Mouse (Mus musculus): Measurements from ENCODE around the gene Cc2d2b. TPM values are rescaled to one million over a fixed set of nuclear protein-coding genes. Genes with fewer than 3 reads are reported as not detected.

The Cc2d2b gene
- polyA plus RNA-seq, 1 experiment = not detected

DNA sequence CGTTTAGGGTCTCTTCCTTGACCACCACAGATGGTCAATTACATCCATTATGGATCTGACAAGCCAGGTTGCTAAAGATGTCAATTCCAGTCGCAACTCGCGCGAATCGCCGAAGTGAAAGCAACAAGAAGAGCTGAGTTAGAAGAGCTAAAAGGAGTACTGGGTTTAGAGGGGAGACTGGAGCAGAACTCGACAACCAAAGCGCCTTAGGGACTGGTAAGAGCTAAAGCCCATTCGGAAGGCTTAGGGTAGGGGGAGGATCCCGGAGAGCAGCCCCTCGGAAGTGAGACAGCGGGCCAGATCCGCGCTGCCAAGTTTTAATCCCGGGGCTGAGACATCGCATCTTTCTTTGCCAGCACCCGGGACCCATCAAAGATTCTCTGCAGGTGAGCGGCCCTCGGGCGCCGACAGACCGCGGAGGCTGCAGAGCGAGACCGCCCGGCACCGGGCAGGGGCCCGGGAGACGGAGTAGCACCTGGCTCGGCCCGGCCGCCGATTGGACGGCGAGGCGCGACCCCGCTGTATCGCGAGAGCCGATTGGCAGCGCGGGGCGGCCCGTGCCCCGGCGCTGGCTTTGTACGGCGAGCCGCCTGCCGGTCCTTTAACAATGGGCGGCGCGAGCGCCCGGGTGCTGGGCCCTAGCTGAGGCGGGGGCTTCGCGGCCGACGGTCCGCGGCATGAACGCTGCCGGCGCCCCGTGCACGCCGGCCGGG, 82.3 kb downstream of the Cc2d2b start, which contains the start of gene Ccnj:
Gene Ccnj (plus strand): TSS at position 577 of the 713 bp plus-strand sequence.
- peak within 1 kb of the TSS; percentile 77 for H3K4me3 ChIP-seq (ENCODE audit: insufficient read depth, low read length)
- no peak for TF ChIP-seq POLR2A (IDR thresholded peaks at IDR 0.05; ENCODE audit: borderline replicate concordance, low read depth, low read length)
- no peak for TF ChIP-seq CTCF (IDR thresholded peaks at IDR 0.05; ENCODE audit: low read depth, low read length)
- H3K27ac ChIP-seq (ENCODE audit: insufficient read depth, low read depth, low read length) = peak within 1 kb of the TSS; percentile 28
- peaks cover 4% of the 10 kb centered on the region; the same call in 1 of the 2 replicates for H3K4me1 ChIP-seq (ENCODE audit: control insufficient read depth, insufficient read depth, low read length)

DNA sequence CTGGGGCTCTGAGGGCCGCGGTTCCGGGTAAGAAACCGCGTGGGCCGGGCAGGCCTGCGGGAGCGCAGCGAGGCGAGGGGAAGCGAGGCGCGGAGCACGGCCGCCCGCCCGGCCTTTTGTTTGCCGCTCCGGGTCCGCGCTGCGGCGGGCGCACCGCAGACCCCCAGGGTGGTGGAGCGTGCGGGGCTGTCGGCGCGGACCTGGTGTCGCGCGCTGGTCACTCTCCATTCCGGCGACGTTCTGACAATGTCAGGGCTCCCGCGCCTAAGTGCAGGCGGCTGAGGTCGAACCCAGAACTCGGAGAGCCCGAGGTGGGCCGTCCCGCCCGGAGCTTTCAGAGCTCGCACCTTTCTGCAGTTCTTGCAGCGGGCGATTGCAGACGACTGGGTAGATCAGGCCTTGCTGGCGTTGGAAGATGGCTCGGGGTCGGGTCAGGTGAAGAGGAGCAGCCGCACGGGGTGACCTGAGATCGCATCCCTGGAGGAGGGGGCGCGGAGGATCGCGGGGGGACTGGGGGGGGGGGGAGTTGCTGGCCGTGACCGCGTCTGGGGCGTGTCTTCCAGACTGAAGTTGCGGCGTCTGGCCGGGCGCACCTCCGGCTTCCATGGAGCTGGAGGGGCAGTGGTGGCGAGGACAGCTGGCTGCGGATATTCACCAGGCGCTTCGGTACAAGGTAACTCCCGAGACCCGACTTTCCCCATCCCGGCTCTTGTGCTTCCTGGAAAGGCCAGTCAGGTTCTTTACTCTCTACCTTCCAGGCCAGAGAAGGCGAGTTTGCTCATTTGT, 83.1 kb downstream of the Cc2d2b start:
- TF ChIP-seq CTCF (IDR thresholded peaks at IDR 0.05; ENCODE audit: low read depth, low read length) (no peak), POLR2A (IDR thresholded peaks at IDR 0.05; ENCODE audit: borderline replicate concordance, low read depth, low read length) (no peak)
- peaks cover 4% of the 10 kb centered on the region; the same call in 1 of the 2 replicates for H3K4me1 ChIP-seq (ENCODE audit: control insufficient read depth, insufficient read depth, low read length)
- H3K4me3 ChIP-seq (ENCODE audit: insufficient read depth, low read length) = peak overlapping the region; percentile 77
- H3K27ac ChIP-seq (ENCODE audit: insufficient read depth, low read depth, low read length) = peak overlapping the region; percentile 28

DNA sequence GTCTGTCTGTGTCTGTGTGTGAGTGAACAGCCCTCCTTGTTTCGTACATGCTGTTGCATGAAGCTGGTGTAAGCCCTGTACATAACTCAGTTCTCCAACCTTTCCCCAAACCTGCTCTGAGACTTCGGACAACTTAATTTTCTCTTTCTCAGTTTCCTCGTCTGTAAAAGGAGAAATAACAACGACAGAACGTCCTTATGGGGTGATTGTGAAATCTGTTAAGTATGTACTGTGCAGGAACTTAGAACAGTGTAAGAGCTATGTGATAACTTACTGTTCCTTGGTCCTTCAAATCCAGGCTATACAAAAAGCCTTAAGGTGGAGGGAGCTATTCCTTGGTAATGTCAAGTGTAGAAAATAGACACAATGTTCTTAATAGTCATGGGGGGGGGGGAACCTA, 83.8 kb downstream of the Cc2d2b start:
- Histone ChIP-seq H3K27ac (ENCODE audit: insufficient read depth, low read depth, low read length) (peak overlapping the region; percentile 28; the same call in 1 of the 2 replicates), H3K4me1 (ENCODE audit: control insufficient read depth, insufficient read depth, low read length) (peaks cover 4% of the 10 kb centered on the region; the same call in 1 of the 2 replicates), H3K4me3 (ENCODE audit: insufficient read depth, low read length) (peak overlapping the region; percentile 77)
- no peak for TF ChIP-seq POLR2A (IDR thresholded peaks at IDR 0.05; ENCODE audit: borderline replicate concordance, low read depth, low read length)
- no peak for TF ChIP-seq CTCF (IDR thresholded peaks at IDR 0.05; ENCODE audit: low read depth, low read length)

- Histone ChIP-seq H3K4me3 (ENCODE audit: insufficient read depth, low read length) (no peak overlapping the region), H3K4me1 (ENCODE audit: control insufficient read depth, insufficient read depth, low read length) (peaks cover 4% of the 10 kb centered on the region; the same call in 1 of the 2 replicates), H3K27ac (ENCODE audit: insufficient read depth, low read depth, low read length) (no peak overlapping the region)
- TF ChIP-seq CTCF (IDR thresholded peaks at IDR 0.05; ENCODE audit: low read depth, low read length) (no peak), POLR2A (IDR thresholded peaks at IDR 0.05; ENCODE audit: borderline replicate concordance, low read depth, low read length) (no peak)
Measured at GRCm38 (mm10) chr19:40834436-40834835, 85.9 kb downstream of the Cc2d2b start.

GRCm38 (mm10) chr19:40838205-40838604, 89.7 kb downstream of the Cc2d2b start:
- Histone ChIP-seq H3K27ac (ENCODE audit: insufficient read depth, low read depth, low read length) (no peak overlapping the region), H3K4me3 (ENCODE audit: insufficient read depth, low read length) (no peak overlapping the region), H3K4me1 (ENCODE audit: control insufficient read depth, insufficient read depth, low read length) (peaks cover 3% of the 10 kb centered on the region; the same call in 1 of the 2 replicates)
- no peak for TF ChIP-seq POLR2A (IDR thresholded peaks at IDR 0.05; ENCODE audit: borderline replicate concordance, low read depth, low read length)
- no peak for TF ChIP-seq CTCF (IDR thresholded peaks at IDR 0.05; ENCODE audit: low read depth, low read length)

GRCm38 (mm10) chr19:40840303-40840702, 91.8 kb downstream of the Cc2d2b start:
- no peak for TF ChIP-seq CTCF (IDR thresholded peaks at IDR 0.05; ENCODE audit: low read depth, low read length)
- TF ChIP-seq POLR2A (IDR thresholded peaks at IDR 0.05; ENCODE audit: borderline replicate concordance, low read depth, low read length) = no peak
- H3K4me3 ChIP-seq (ENCODE audit: insufficient read depth, low read length) = no peak overlapping the region
- H3K27ac ChIP-seq (ENCODE audit: insufficient read depth, low read depth, low read length) = no peak overlapping the region
- no peaks in the 10 kb centered on the region for H3K4me1 ChIP-seq (ENCODE audit: control insufficient read depth, insufficient read depth, low read length)

GRCm38 (mm10) chr19:40841083-40841482, 92.5 kb downstream of the Cc2d2b start:
- TF ChIP-seq POLR2A (IDR thresholded peaks at IDR 0.05; ENCODE audit: borderline replicate concordance, low read depth, low read length) (no peak), CTCF (IDR thresholded peaks at IDR 0.05; ENCODE audit: low read depth, low read length) (no peak)
- H3K27ac ChIP-seq (ENCODE audit: insufficient read depth, low read depth, low read length) = no peak overlapping the region
- H3K4me1 ChIP-seq (ENCODE audit: control insufficient read depth, insufficient read depth, low read length) = no peaks in the 10 kb centered on the region
- no peak overlapping the region for H3K4me3 ChIP-seq (ENCODE audit: insufficient read depth, low read length)

- TF ChIP-seq POLR2A (IDR thresholded peaks at IDR 0.05; ENCODE audit: borderline replicate concordance, low read depth, low read length) = no peak
- TF ChIP-seq CTCF (IDR thresholded peaks at IDR 0.05; ENCODE audit: low read depth, low read length) = no peak
- Histone ChIP-seq H3K4me3 (ENCODE audit: insufficient read depth, low read length) (no peak overlapping the region), H3K27ac (ENCODE audit: insufficient read depth, low read depth, low read length) (no peak overlapping the region), H3K4me1 (ENCODE audit: control insufficient read depth, insufficient read depth, low read length) (no peaks in the 10 kb centered on the region)
Measured at GRCm38 (mm10) chr19:40841593-40841992, 93.0 kb downstream of the Cc2d2b start.

- H3K4me1 ChIP-seq (ENCODE audit: control insufficient read depth, insufficient read depth, low read length) = no peaks in the 10 kb centered on the region
- H3K27ac ChIP-seq (ENCODE audit: insufficient read depth, low read depth, low read length) = no peak overlapping the region
- no peak overlapping the region for H3K4me3 ChIP-seq (ENCODE audit: insufficient read depth, low read length)
- TF ChIP-seq CTCF (IDR thresholded peaks at IDR 0.05; ENCODE audit: low read depth, low read length) = no peak
- no peak for TF ChIP-seq POLR2A (IDR thresholded peaks at IDR 0.05; ENCODE audit: borderline replicate concordance, low read depth, low read length)
Measured at GRCm38 (mm10) chr19:40844731-40845130, 96.2 kb downstream of the Cc2d2b start.

- Histone ChIP-seq H3K4me1 (ENCODE audit: control insufficient read depth, insufficient read depth, low read length) (no peaks in the 10 kb centered on the region), H3K27ac (ENCODE audit: insufficient read depth, low read depth, low read length) (no peak overlapping the region), H3K4me3 (ENCODE audit: insufficient read depth, low read length) (no peak overlapping the region)
- TF ChIP-seq CTCF (IDR thresholded peaks at IDR 0.05; ENCODE audit: low read depth, low read length) (no peak), POLR2A (IDR thresholded peaks at IDR 0.05; ENCODE audit: borderline replicate concordance, low read depth, low read length) (no peak)
Measured at GRCm38 (mm10) chr19:40849391-40849790, 100.8 kb downstream of the Cc2d2b start.
